Mouse (Mus musculus): Measurements from ENCODE around the gene Slc7a14.

Gene Slc7a14

GRCm38 (mm10) chr3:31260329-31260963, 49.7 kb downstream of the Slc7a14 start:
- no peak for DNase-seq

GRCm38 (mm10) chr3:31259553-31260255, 50.5 kb downstream of the Slc7a14 start:
- DNase-seq = no peak

- DNase-seq = peak in 1 of 2 experiments; percentile 43
Measured at GRCm38 (mm10) chr3:31254427-31254826, 55.8 kb downstream of the Slc7a14 start.

GRCm38 (mm10) chr3:31253862-31254261, 56.3 kb downstream of the Slc7a14 start:
- DNase-seq = no peak

- no peak for DNase-seq
Measured at GRCm38 (mm10) chr3:31252566-31252965, 57.6 kb downstream of the Slc7a14 start.

GRCm38 (mm10) chr3:31243478-31243877, 66.7 kb downstream of the Slc7a14 start:
- DNase-seq = no peak

- no peak for DNase-seq
Measured at GRCm38 (mm10) chr3:31240840-31241239, 69.3 kb downstream of the Slc7a14 start.

- no peak for DNase-seq
Measured at GRCm38 (mm10) chr3:31239645-31240044, 70.5 kb downstream of the Slc7a14 start.

- peak; percentile 36 to 38 for DNase-seq
Measured at GRCm38 (mm10) chr3:31237936-31238335, 72.2 kb downstream of the Slc7a14 start.

GRCm38 (mm10) chr3:31236146-31236545, 74.0 kb downstream of the Slc7a14 start:
- DNase-seq = no peak

GRCm38 (mm10) chr3:31234356-31234755, 75.8 kb downstream of the Slc7a14 start:
- DNase-seq = no peak

- DNase-seq = no peak
Measured at GRCm38 (mm10) chr3:31233746-31234312, 76.3 kb downstream of the Slc7a14 start.

- DNase-seq = no peak
Measured at GRCm38 (mm10) chr3:31229281-31229680, 80.9 kb downstream of the Slc7a14 start.

GRCm38 (mm10) chr3:31228487-31228886, 81.7 kb downstream of the Slc7a14 start:
- no peak for DNase-seq

- DNase-seq = no peak
Measured at GRCm38 (mm10) chr3:31223551-31223950, 86.6 kb downstream of the Slc7a14 start.

- DNase-seq = no peak
Measured at GRCm38 (mm10) chr3:31220040-31220439, 90.1 kb downstream of the Slc7a14 start.

GRCm38 (mm10) chr3:31219483-31219882, 90.7 kb downstream of the Slc7a14 start:
- no peak for DNase-seq

- DNase-seq = no peak
Measured at GRCm38 (mm10) chr3:31217523-31217922, 92.7 kb downstream of the Slc7a14 start.

GRCm38 (mm10) chr3:31213802-31214201, 96.4 kb downstream of the Slc7a14 start:
- DNase-seq = no peak

- DNase-seq = no peak
Measured at GRCm38 (mm10) chr3:31212205-31213038, 97.8 kb downstream of the Slc7a14 start.

GRCm38 (mm10) chr3:31209001-31209400, 101.2 kb downstream of the Slc7a14 start:
- no peak for DNase-seq

- no peak for DNase-seq
Measured at GRCm38 (mm10) chr3:31208458-31208994, 101.7 kb downstream of the Slc7a14 start.

- no peak for DNase-seq
Measured at GRCm38 (mm10) chr3:31208046-31208445, 102.1 kb downstream of the Slc7a14 start.

Measured in lung, postnatal 4 days (tissue).